Mouse (Mus musculus) B cell, adult 2 months (primary cell): ENCODE measurements at regions not wholly inside any gene's neighbourhood (a gene's known extent, or its start where the extent isn't known, plus 50 kb on each side); places are given as distances from the start of the nearest gene placed in this dataset.
A peak's percentile ranks its signal among the peaks of the same experiment; 100 is the strongest.

Source experiments
- DNase-seq, 2 experiments: peaks; one replicate each; pipeline ENCODE4 v3.0.0; 2022

DNA sequence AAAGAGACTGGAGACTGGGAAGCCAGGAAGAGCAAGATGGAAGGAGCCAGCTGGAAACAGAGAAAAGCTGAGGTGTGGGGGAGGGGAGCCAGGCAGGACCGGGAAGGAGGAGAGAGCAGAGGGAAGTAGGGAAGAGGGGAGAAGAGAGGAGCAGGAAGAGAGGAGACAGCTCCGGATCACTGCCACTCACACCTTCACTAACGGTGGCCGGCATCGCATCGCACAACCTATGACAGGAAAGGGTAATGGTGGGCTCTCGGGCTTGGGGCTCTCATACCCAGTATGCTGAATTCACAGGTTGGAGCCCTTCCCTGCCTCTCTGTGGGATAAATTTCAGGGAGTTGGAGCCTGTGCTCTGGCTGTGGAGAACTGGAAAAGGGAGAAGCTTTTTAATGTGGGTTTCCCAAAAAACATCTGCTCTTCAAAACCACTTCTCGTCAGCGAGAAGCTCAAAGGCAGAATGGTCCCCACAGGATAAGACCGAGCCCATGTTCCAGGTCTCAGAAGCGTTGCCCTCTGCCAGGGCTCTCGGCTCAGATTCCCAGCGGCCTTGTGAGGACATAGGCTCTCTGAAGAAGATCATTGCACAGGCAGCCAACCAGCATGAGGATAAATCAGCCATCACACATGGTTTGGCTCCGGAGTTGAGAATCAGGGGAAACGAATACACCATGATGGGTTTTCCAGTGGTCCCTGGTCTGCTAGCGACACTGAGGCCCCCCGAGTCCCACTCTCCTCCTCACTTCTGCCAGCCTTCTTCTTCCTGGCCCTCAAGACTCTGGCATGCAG, 53.8 kb upstream of the Coro2b start:
- DNase-seq: no peak

DNA sequence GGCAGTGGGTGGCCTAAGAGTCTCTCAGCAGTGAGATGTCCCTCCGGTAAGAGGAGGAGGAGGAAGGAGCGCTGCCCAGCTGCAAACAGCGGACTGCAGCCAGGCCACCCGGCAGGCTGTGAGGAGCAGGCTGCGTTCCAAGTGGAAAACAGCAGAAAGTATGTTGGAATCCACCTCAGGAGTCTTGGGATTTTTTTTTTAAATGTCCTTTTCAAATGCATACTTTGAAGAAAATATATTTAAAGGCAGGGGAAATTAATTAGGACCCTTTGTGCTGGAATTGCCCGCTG, 54.3 kb upstream of the Coro2b start:
- no peak for DNase-seq

DNA sequence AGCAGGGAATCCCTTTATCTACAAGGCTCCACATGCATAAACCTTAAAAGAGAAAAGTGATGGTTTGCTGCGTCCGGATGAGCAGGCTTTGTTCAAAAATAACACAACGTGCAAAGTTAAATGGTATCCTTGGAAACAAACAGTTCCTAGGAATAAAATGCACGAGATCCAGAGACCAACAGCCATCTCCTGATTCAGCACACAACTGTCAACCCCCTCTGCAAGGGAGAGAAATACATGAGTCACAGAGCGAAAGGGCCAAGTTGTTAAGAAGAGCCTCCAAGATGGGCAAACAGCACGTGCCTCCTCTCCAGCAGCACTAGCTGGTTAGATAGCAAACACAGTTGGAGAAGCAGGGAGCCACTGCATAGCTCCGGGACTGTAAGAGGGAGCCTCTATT, 61.2 kb upstream of the Coro2b start:
- DNase-seq: no peak

DNA sequence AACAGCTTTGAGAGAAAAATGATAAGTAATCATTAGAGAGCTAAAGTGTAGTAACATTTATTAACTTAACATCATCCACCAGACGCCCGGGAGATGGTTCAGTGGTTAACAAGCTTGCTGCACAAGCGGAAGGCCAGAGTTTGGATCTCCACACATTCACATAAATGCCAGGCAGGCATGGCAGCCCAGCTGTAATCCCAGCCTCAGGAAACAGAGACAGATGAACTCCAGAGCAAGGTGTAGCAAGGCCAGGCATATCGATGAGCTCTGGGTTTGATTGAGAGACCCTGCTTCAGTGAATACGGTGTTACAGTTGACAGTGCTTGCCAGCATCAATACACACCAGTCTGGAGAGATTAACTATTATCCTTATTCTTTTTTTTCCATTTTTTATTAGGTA, 62.1 kb upstream of the Coro2b start:
- DNase-seq: no peak

DNA sequence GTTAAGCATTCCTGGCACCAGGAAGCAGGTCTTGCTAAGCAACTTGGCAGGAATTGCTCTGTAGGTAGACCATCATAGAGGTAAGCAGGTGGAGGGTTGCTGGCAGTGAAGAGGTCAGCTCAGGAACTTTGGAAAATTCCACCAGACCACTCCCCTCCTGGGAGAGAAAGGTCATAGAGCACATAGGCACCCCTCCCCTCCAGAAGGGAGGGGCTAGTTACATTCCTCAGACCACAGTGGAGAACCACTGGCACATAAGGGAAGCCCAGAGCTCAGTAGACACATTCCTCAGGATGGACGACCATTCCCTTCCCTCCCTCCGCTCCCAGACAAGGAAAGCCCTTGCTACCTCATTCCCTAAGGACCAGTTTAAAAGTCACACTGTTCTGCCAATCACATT, 67.1 kb upstream of the Itga11 start:
- no peak for DNase-seq

DNA sequence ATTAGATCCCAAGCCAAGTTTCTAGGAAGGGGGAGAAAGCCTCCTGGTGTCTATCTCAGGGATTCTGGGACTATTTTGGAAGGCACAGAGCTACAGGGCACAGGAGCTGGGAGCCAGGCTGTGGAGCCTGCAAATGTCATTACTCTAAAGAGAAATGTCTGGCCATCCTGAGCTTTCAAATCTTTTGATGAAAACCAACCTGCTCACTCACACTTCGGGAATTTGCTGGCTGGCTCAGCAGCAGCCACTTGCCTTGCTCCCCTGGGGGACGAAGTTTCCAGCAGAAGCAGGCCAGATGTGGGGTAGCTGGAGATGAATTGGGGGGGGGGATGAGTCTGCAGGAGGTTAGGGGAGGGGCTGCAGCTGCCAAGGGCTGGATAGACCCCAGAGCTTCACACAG, 66.2 kb upstream of the Itga11 start:
- DNase-seq: no peak

DNA sequence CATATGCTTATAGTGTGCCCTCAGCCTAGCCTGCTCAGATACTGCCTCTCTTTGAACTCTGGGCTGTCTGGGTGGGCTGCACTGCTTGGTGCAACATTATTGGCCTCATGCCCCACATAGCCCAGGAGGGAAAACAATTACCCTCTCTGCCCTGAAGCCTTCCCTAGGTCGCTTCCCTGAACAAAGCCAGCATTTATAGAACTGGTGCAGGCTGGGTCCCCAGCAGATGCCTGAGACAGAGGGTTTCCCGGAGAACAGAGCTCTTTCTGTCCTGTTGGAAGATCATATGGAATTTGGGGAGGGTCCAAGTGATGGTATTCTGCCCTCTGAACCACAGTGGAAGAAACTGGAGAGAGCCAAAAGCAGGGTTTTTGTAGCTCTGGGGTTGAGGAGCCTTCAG, 64.6 kb upstream of the Itga11 start:
- no peak for DNase-seq

DNA sequence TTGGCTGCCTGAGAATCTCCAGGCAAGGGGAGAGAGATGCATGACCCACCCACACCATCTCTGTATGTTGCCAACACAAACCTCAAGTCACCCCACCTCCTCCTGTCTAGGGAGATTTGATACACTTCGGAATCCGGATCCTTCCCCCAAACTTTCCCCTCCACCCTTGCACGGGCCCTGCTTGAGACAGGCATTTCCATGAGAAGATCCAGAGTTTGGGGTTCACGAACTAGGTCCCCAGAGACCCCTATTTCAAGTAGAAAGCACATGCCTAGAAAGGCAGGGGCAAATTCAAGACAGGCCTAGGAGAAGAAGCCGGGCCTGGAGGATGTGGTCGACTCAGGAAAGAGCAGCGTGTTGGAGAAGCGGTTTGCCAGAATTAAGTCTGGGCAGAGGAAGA, 63.8 kb upstream of the Itga11 start:
- DNase-seq: no peak

DNA sequence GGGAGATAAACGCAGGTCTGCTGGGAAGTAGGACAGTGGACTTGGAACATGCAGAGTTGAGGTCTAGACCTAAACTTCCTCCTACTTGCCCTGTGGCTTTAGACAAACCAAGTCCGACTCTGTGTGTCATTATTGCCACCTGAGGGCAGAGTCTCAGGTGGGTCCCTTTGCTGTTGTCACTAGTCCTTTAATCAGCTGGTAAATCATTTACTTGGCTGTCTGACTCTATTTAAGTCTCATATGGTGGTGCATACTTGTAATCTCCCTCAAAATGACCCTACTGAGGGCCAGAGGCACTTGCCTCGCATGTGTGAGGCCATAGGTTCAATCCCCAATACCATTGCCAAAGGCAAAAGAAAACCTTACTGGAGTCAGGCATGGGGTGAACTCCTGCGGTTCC, 62.7 kb upstream of the Itga11 start:
- no peak for DNase-seq

DNA sequence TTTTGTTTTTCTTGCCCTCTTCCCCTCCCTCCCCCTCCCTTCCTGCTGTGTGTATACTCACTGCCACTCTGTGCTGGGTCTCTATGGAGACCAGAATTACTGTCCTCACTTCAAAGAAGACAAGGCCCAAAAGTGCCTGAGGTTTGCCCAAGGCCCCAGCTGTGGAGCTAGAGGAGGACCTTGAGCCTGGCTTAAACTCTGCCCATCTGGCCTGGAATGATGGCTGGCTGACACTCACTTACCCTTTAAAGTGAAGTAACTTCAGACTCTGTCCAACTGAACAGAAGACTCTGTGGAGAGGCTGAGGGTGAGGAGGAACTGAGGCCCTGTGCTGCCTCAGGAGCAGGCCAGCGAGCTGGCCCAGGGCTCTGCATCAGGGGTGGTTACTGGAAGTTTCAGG, 61.8 kb upstream of the Itga11 start:
- no peak for DNase-seq

DNA sequence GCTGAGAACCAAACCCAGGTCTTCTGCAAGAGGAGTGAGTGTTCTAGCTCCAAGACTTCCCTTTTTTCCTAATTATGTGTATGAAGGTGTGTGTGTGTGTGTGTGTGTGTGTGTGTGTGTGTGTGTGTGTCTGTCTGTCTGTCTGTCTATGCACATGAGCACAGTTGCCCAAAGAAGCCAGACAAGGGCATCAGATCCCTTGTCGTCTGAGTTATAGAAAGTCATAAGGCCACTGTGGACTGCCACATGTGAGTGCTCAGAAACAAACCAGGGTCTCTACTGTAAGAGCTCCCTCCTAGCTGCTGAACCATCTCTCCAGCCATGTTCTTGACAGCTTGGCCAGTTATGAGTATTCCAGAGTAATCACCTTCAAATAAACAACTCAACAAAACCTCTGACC, 58.6 kb upstream of the Itga11 start:
- no peak for DNase-seq

DNA sequence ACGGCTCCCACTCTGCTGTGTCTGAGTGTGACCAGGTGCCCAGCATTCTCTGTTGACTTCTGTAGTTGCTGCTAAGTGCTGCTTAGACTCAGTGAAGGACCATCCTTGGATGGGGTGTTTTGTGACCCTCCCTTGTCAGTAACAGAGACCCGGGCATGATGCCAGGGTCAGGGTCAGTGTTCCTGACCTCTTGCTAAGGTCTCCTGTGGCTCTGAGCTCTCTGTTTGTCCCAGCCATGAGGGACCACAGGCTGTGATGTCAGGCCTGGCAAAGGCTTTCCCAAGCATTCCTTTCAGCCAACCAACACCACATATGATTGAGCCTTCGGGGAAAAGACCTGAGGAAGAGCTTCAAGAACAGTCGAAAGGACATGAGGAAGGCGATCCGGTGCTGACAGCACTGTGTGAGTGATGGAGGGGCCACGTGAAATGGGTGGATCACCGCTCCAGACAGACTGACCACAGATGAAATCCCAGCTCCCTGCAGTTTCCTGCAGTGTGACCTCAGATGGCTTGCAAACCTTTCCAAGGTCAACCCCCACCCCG, 56.7 kb upstream of the Itga11 start:
- no peak for DNase-seq

DNA sequence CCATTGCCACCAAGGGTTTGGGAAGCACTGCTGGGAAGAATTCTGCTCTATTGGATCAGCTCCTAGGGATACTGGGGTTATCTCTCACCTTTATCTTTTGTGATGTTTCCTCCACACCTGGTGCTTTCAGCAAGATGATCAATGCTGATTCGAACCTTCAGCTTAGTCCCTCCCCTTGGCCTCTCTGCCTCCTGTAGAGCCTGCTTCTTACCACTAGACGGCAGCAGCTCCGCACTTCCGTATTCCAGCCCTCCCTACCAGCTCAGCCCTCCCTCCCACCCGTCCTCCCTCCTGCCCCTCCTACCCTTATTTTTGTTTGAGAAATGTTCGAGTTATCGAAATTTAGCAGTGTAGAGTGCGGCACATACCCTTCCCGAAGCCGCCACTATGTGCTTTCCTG, 55.5 kb upstream of the Itga11 start:
- peak in 1 of 2 experiments; percentile 8 for DNase-seq

DNA sequence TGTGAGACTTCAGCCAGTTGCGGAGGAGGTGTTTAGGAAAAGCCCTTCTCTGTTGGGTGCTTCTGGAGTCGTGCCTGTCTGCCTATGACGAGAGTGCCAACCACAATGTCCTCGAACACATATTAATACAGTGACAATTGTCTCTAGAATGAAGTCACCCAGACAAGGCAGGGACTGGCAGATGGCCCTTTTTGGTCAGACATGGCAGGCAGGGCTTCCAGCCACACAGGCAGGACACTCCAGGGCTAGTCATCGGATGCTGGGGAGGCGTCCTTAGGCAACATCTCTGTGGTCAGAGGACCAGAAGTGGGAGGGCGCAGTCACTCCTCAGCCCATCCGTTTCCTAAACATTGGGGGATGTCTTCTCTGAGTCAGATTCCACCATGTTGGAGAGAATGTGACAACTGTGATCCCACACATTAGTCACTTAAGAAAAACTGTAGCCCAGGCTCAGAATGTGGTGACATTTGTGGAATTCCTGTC, 53.0 kb upstream of the Itga11 start:
- no peak for DNase-seq

DNA sequence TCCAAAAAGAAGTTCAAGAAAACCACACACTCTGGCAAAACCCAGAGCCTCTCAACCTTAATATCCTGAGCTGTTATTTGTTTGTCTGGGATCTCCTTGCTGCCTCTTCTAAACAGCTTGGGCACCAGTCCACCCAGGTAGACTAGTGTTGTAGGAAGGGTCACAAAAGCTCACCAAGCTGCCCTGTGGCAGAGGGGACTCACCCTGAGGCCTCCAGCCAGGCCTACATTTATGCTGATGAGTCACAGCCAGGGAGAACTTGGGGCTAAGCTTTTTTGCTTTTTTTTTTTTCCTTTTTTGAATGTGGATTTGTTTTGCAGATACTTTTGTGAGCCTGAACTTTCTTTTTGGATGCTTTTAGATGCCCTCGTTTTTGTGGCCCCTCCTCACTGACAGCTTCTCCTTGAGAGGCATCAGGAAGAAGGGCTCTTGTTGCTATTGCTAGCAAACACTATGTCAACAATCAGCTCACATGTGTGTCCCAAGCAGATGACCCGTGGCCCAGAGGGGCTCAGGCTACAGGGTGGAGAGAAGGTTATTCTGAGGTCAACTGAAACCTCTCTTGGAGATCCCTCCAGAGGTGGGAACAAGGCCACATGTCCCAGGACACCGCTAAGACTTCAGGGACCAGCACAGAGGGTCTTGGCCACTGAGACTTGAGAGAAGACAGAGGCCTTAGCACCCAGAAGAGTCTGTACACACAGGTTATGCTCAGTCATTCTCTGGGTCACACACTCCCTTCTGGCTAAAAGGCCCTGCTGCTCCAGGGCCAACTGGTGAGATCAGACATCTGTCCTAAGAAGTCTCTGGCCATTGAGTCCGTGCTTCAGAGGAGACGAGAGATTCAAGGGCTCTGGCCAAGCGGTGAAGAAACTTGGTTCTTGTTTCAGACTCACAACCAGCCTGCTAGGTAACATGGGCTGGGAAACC, 50.3 kb upstream of the Itga11 start:
- no peak for DNase-seq
